Mouse (Mus musculus) liver, embryonic 14.5 days (tissue): ENCODE results near the gene Cblc. TPM values are rescaled to one million over a fixed set of nuclear protein-coding genes. Genes with fewer than 3 reads are reported as not detected.

Experiments
- ATAC-seq: fragments of 200-750 bp; cut with Nextera tagmentation; 2 replicates; pipeline ENCODE4 v1.8.0; 2017; ENCODE audit warnings: moderate number of reproducible peaks, mild to moderate bottlenecking, moderate library complexity; ENCODE audit not compliant: insufficient read depth
- DNase-seq, 3 experiments: peaks; one replicate each; pipeline ENCODE4 v3.0.0-alpha.2; 2012 to 2013; ENCODE audit warnings: low read depth in 3 of 3, low spot score in 3 of 3
- H3K27ac ChIP-seq: fragments of 300-500 bp; sonication (generic); 2 replicates; pipeline ENCODE4 v1.5.1; 2014; ENCODE audit warnings: moderate library complexity, mild to moderate bottlenecking, control low read depth, inconsistent platforms
- H3K27me3 ChIP-seq: fragments of 300-500 bp; sonication (generic); 2 replicates; pipeline ENCODE4 v1.6.1; 2014; ENCODE audit warnings: mild to moderate bottlenecking, low read length, moderate library complexity; ENCODE audit not compliant: control insufficient read depth, insufficient read depth
- H3K36me3 ChIP-seq: fragments of 300-500 bp; sonication (generic); replicated peaks from 2 replicates; pipeline ENCODE4 v1.6.1; 2014; ENCODE audit warnings: low read depth; ENCODE audit not compliant: control insufficient read depth, insufficient read depth
- H3K4me1 ChIP-seq, 2 experiments: fragments of 200-500 bp in 1 of 2; fragments of 300-500 bp in 1 of 2; sonication (generic) in 1 of 2; replicated peaks; 2 replicates each; pipeline ENCODE4 v1.6.1; 2012 to 2014; ENCODE audit warnings: antibody characterized with exemption in 1 of 2, inconsistent platforms in 1 of 2, low read length in 1 of 2; ENCODE audit not compliant: control insufficient read depth in 2 of 2, insufficient read depth in 2 of 2
- H3K4me2 ChIP-seq: fragments of 300-500 bp; sonication (generic); 2 replicates; pipeline ENCODE4 v1.6.1; 2014; ENCODE audit warnings: low read depth, mild to moderate bottlenecking, control low read depth, moderate library complexity
- H3K4me3 ChIP-seq, 2 experiments: fragments of 200-500 bp in 1 of 2; fragments of 300-500 bp in 1 of 2; sonication (generic) in 1 of 2; 2 replicates each; pipeline ENCODE4 v1.5.1; 2012 to 2014; ENCODE audit warnings: low read depth in 2 of 2, low read length in 2 of 2, mild to moderate bottlenecking in 2 of 2, control low read depth in 1 of 2, inconsistent platforms in 1 of 2, moderate library complexity in 1 of 2; ENCODE audit not compliant: insufficient read depth in 1 of 2
- H3K9ac ChIP-seq: fragments of 300-500 bp; sonication (generic); replicated peaks from 2 replicates; pipeline ENCODE4 v1.6.1; 2014; ENCODE audit warnings: mild to moderate bottlenecking, control low read depth, moderate library complexity
- H3K9me3 ChIP-seq: fragments of 300-500 bp; sonication (generic); 2 replicates; pipeline ENCODE4 v1.6.1; 2016; ENCODE audit warnings: low read length, mixed read lengths; ENCODE audit not compliant: control insufficient read depth
- CTCF ChIP-seq: IDR thresholded peaks from 2 replicates; pipeline ENCODE4 v1.5.1; 2016; ENCODE audit warnings: antibody characterized with exemption, low read depth, control low read depth
- EP300 ChIP-seq: IDR thresholded peaks from 2 replicates; pipeline ENCODE4 v1.6.1; 2016; ENCODE audit warnings: antibody characterized with exemption, low read depth
- WGBS: fragments of 180-500 bp; shearing (Covaris S2); extraction: QIAGEN DNeasy Blood & Tissue Kit; methylation state at CpG from one replicate; pipeline ENCODE4 v1.1.7; 2014; ENCODE audit not compliant: insufficient replicate concordance; 5-methylcytosine and 5-hydroxymethylcytosine counted together
- polyA plus RNA-seq, 2 experiments: library from polyadenylated mRNA; depleted of rRNA in 1 of 2; stranded (reverse) in 1 of 2; unstranded in 1 of 2; fragments of >200 nt; fragmentation: Nextera tagmentation in 1 of 2; extraction: Ambion mirVana in 1 of 2; gene quantifications; 2 replicates each; pipeline versions ENCODE4 v1.2.1 to v1.2.3; 2012 to 2014

The Cblc gene
- polyA plus RNA-seq, 2 experiments = 0.95 to 1.1 TPM

DNA sequence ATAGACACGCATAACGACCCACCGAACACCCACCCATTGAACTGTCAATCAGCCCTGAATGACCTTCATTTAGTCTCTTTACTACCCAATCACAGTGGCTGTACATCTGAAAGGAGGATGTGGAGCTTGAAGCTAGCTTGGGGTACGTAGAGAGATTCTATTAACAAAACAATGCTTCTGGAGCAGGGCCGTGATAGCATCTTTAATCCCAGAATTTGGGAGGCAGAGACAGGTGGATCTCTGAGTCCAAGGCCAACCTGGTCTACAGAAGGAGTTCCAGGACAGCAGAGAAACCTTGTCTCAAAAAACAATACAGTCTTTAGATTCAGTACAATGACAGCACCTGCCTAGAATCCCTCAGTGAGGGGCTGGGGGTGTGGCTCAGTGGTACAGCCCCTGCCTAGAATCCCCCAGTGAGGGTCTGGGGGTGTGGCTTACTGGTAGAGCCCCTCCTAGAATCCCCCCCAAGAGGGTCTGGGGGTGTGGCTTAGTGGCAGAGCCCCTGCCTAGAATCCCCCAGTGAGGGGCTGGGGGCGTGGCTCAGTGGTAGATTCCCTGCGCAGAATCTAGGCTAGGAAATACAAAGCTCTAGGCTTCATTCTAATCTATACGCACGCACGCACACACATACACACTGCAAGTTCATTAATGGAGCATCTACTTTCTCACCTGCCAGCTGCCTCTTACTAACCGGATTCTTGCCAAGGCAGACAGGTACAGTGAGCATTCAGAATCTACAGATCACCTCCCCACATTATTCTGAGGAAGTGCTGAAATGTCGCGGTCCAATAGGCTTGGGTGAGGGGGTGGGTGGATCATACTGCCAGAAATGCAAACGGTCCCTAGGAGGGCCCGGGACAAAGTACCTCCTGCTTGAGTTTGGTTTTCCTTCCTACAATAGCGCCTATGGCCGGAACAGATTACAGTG is 19.0 kb upstream of the Cblc start:
- H3K4me1 ChIP-seq = peaks cover 0 to 18% of the 10 kb centered on the region in 2 experiments; a peak in 3 of 4 replicates
- DNase-seq = no peak

DNA sequence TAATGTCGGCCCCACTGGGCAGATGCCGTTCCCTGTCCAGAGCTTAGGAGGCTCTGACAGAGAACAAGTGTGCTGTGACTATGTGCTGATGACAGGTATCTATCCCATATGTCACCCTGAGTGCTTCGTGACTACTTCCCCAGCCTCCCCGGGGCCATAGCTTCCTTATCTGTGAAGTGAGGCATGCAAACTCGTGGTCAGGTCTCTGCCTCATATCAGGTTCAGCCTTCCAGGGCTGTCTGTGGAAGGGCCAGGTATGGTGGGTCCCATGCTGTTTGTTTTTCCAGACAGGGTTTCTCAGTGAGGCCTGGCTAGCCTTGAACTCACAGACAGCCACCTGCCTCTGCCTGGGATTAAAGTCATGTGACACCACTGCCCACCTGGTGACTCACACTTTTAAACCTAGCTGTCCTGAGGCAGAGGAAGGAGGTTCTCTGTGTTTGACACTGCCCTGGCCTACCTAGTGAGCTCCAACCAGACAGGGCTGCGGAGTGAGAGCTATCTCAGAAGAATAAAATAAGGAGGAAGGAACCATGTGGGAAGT is 17.0 kb upstream of the Cblc start:
- 25% methylated on average over 6 of the region's 6 CpGs for WGBS
- H3K27ac ChIP-seq = no peak overlapping the region
- no peak overlapping the region for H3K4me3 ChIP-seq
- no peaks in the 10 kb centered on the region for H3K36me3 ChIP-seq
- H3K4me2 ChIP-seq = no peak overlapping the region
- peaks cover 0 to 16% of the 10 kb centered on the region in 2 experiments; a peak in 3 of 4 replicates for H3K4me1 ChIP-seq
- DNase-seq (no peak), ATAC-seq (no peak)
- H3K27me3 ChIP-seq = no peaks in the 10 kb centered on the region; the same call in 1 of the 2 replicates
- no peaks in the 10 kb centered on the region for H3K9me3 ChIP-seq
- H3K9ac ChIP-seq = no peak overlapping the region
- TF ChIP-seq CTCF (no peak), EP300 (no peak)

More for the DNA sequence above, 19.0 kb upstream of the Cblc start:
- H3K36me3 ChIP-seq = no peaks in the 10 kb centered on the region
- peak; percentile 20; the same call in 1 of the 2 replicates for ATAC-seq
- TF ChIP-seq CTCF (no peak), EP300 (no peak)
- no peaks in the 10 kb centered on the region; the same call in 1 of the 2 replicates for H3K27me3 ChIP-seq
- H3K27ac ChIP-seq = no peak overlapping the region
- H3K4me3 ChIP-seq = peak overlapping the region; percentile 39 to 50
- H3K9ac ChIP-seq = no peak overlapping the region
- H3K9me3 ChIP-seq = no peaks in the 10 kb centered on the region
- peak overlapping the region; percentile 58 for H3K4me2 ChIP-seq
- WGBS = 26% methylated on average over 17 of the region's 17 CpGs

DNA sequence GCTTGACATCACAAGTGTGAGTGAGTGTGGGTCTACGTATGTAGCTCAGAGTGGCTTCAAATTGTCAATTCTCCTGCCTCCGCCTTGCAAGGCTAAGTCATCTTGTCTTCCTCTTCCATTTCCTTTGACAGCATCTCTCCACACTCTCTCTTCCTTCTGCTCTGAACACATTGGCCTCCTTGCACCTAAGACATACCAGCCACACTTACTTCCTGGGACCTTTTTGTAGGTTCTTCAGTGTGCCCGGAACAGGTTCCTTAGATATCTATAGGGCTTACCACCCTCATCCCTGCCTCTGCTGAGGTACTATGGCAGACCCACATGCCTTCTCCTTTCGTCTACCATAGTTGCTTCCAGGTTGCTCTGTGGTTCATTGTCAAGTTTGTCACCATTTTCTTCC is 16.6 kb upstream of the Cblc start:
- Histone ChIP-seq H3K4me1 (peaks cover 0 to 11% of the 10 kb centered on the region in 2 experiments; a peak in 3 of 4 replicates), H3K4me3 (no peak overlapping the region), H3K27ac (no peak overlapping the region), H3K27me3 (no peaks in the 10 kb centered on the region; the same call in 1 of the 2 replicates), H3K9ac (no peak overlapping the region), H3K9me3 (no peaks in the 10 kb centered on the region), H3K4me2 (no peak overlapping the region), H3K36me3 (no peaks in the 10 kb centered on the region)
- TF ChIP-seq CTCF (no peak), EP300 (no peak)
- 55% methylated on average over 4 of the region's 4 CpGs for WGBS
- ATAC-seq (no peak), DNase-seq (no peak)

DNA sequence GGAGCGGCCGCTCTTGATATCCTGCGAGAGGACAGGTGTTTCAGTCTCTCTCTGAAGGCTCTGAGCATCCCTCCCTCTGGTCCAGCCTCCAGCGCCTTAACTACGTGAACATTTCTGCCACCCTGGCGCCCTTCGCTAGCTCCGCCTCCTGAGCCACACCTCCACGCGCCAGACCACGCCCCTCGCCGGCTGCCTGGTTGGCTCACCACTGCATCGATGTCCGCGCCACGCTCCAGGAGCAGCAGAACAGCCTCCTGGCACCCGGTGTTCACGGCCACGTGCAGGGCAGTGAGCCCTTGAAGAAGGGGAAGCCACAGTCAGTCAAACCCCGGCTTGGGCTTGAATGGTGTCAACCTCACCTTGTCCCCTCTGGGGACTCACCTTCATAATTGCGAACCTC is 14.5 kb upstream of the Cblc start:
- 19% methylated on average over 22 of the region's 22 CpGs for WGBS
- Histone ChIP-seq H3K4me2 (no peak overlapping the region), H3K9me3 (no peaks in the 10 kb centered on the region), H3K36me3 (no peaks in the 10 kb centered on the region), H3K9ac (no peak overlapping the region), H3K27me3 (no peaks in the 10 kb centered on the region; the same call in 1 of the 2 replicates), H3K4me3 (no peak overlapping the region), H3K27ac (no peak overlapping the region), H3K4me1 (peaks cover 0 to 6% of the 10 kb centered on the region in 2 experiments; a peak in 3 of 4 replicates)
- TF ChIP-seq EP300 (no peak), CTCF (no peak)
- no peak for ATAC-seq
- DNase-seq = no peak

DNA sequence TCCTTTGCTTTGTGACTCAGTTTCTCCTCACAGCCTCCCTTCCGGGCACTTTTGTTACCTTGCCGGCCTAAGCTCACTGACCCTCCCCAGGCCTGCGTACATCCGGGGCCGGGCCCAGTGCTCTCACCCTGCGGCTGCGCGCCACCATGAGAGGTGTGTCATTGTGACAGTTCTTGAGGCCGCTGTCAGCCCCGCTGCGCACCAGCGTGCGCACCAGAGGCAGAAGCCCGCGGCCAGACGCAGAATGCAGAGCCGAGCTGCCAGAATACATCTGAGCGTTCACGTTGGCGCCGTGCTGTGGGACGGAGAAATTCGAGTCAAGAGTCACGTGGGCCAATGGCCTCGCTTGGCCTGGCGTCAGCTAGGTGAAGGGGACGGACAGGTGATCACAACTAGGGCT is 12.8 kb upstream of the Cblc start:
- H3K4me1 ChIP-seq = peaks cover 0 to 2% of the 10 kb centered on the region in 2 experiments; a peak in 1 of 4 replicates
- peak overlapping the region; percentile 11; the same call in 1 of the 2 replicates for H3K4me2 ChIP-seq
- H3K27ac ChIP-seq = no peak overlapping the region
- H3K27me3 ChIP-seq = no peaks in the 10 kb centered on the region
- DNase-seq (no peak), ATAC-seq (no peak)
- no peaks in the 10 kb centered on the region for H3K36me3 ChIP-seq
- no peak overlapping the region for H3K9ac ChIP-seq
- no peaks in the 10 kb centered on the region for H3K9me3 ChIP-seq
- 33% methylated on average over 27 of the region's 27 CpGs for WGBS
- H3K4me3 ChIP-seq = no peak overlapping the region
- TF ChIP-seq EP300 = no peak
- TF ChIP-seq CTCF = no peak
